Mouse (Mus musculus): ENCODE results near the gene 4930467E23Rik.
"Not testable (repeated sequence)": the region's sequence is repeated elsewhere in the genome, so short reads cannot be mapped to it uniquely, and the experiment has no call there.

Gene 4930467E23Rik

DNA sequence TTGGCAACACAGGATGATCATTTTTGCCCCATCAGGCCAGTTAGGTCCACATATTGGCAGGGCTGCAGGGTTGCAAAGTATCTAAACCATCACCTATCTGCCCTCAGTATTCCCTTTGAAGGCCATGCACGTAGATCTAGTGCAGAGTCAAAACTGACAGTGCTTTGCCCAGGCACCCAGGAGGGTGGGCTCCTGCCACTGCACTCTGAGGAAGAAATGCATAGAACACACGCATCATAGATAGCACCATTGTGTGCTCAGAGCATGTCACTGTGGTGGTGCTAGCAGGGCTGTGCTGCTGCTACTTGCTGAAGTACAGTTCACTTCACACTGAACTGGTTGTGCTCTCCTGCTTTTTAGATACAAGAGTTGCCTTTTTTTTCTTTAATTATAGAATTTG, at the start of gene 4930467E23Rik:
Gene 4930467E23Rik, plus strand, starts transcription at position 301 of the 400 bp plus-strand sequence.
- not testable (repeated sequence) for DNase-seq (ENCODE audit: low spot score in 2 of 2)

DNA sequence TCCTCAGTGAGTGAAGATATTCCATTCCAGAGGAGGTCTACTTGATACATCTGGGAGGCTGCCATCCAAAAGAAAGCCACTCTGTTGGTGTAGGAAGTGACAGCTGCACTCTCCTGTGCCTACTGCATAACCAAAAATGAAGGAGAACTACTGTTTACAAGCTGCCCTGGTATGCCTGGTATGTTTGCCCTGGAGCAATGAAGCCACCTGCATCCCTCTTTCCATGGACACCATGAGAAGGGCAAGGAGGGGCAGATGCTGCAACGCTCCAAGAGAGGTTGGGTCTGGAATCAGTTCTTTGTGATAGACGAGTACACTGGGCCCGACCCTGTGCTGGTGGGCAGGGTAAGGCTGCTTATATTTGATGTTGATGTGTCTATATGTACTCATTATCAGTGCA, 47.1 kb upstream of the 4930467E23Rik start:
- DNase-seq (ENCODE audit: low spot score in 2 of 2): not testable (repeated sequence)

GRCm38 (mm10) chr8:19685476-19685875, 43.9 kb upstream of the 4930467E23Rik start:
- DNase-seq (ENCODE audit: low spot score in 2 of 2): not testable (repeated sequence)

DNA sequence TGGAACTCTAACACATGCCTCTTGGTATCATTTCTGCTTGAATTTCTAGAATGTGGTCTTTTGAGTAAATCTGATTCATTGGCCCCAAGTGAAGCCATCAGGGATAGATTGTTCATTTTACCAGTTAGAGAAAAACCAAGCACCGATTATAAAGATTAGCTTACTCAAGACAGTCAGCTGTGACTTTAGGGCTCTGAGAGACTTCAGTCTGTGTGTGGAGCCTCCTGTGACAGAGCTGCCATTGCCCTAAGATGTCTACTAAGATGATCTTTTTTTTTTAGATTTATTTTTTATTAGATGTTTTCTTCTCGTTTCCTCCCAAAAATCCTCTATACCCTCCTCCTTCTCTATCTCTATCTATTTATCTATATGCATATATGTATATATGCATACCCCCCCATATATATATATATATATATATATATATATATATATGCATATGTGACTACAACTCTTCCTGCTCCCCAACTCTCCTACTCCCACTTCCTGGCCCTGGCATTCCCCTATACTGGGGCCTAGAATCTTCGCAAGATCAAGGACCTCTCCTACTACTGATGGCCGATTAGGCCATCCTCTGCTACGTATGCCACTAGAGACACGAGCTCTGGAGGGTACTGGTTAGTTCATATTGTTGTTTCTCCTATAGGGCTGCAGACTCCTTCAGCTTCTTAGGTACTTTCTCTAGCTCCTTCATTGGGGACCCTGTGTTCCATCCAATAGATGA, 40.4 kb upstream of the 4930467E23Rik start:
- not testable (repeated sequence) for DNase-seq (ENCODE audit: low spot score in 2 of 2)

DNA sequence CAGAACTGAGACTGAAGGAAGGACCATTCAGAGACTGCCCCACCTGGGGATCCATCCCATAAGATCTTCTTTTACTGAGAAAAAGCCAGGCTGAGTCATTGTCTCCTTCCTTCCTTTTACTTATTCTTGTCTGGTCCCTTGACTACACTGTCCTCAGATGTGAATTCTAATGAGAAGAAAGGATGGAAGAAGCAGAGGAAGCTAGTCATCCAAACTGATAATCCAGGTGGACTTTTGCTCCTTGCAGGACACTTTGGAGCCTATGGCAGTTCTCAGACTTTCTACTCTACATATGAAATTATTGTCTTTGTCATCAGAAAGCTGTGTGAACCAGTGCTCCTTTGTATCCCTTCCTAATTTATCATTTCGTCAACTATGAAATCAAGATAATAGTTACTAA, 39.6 kb upstream of the 4930467E23Rik start:
- DNase-seq (ENCODE audit: low spot score in 2 of 2): not testable (repeated sequence)

GRCm38 (mm10) chr8:19691421-19691820, 38.0 kb upstream of the 4930467E23Rik start:
- not testable (repeated sequence) for DNase-seq (ENCODE audit: low spot score in 2 of 2)

DNA sequence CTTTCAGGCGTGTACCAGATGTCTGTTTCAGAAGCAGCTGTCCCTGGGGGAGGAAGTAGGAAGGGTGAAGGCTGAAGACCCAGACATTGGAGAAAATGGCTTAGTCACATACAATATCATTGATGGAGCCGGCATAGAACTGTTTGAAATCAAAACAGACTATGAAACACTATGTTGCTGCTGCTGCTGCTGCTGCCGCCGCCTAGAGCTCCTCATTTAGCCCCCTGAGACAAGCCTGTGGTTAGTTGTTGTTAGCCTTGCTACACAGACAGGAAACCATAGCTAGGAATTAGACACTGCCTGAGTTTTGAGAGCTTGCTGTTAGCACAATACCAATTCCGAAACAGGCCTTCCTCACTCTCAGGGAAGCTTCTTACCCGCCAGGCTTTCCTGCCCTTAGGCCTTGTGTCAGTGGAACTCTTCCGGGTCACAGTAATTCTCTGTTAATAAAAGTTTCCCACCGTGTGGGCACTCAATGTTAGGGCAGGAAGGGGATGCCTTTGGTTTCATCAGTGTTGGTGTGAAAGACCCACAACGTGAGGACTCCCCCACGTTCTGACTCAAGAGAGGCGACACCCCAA, 31.8 kb upstream of the 4930467E23Rik start:
- DNase-seq (ENCODE audit: low spot score in 2 of 2): not testable (repeated sequence)

- DNase-seq (ENCODE audit: low spot score in 2 of 2): not testable (repeated sequence)
Measured at GRCm38 (mm10) chr8:19698123-19698522, 31.3 kb upstream of the 4930467E23Rik start.

DNA sequence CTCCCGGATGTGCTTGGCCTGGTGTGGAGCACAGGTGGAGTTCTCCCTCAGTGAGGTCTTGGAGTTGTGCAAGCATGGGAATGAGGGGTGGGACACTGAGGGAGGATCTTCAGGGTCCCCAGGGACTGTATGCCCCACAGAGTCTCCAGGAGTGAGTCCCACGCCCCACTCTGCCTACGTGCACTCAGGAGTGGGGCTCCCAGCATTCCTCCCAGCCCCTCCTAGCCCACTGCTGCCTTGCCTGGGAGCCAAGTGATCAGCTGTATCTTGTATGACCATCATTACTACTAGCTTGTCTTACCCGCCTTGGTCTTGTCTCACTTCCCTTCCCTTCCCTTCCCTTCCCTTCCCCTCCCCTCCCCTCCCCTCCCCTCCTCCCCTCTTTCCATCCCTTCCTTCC, 30.7 kb upstream of the 4930467E23Rik start:
- DNase-seq (ENCODE audit: low spot score in 2 of 2): peak in 1 of 2 experiments; percentile 51

GRCm38 (mm10) chr8:19701326-19701725, 28.1 kb upstream of the 4930467E23Rik start:
- DNase-seq (ENCODE audit: low spot score in 2 of 2): not testable (repeated sequence)

GRCm38 (mm10) chr8:19702276-19702675, 27.1 kb upstream of the 4930467E23Rik start:
- DNase-seq (ENCODE audit: low spot score in 2 of 2): not testable (repeated sequence)

- DNase-seq (ENCODE audit: low spot score in 2 of 2): peak; percentile 98
Measured at GRCm38 (mm10) chr8:19702972-19703709, 26.2 kb upstream of the 4930467E23Rik start.

- not testable (repeated sequence) for DNase-seq (ENCODE audit: low spot score in 2 of 2)
Measured at GRCm38 (mm10) chr8:19703906-19704305, 25.5 kb upstream of the 4930467E23Rik start.

DNA sequence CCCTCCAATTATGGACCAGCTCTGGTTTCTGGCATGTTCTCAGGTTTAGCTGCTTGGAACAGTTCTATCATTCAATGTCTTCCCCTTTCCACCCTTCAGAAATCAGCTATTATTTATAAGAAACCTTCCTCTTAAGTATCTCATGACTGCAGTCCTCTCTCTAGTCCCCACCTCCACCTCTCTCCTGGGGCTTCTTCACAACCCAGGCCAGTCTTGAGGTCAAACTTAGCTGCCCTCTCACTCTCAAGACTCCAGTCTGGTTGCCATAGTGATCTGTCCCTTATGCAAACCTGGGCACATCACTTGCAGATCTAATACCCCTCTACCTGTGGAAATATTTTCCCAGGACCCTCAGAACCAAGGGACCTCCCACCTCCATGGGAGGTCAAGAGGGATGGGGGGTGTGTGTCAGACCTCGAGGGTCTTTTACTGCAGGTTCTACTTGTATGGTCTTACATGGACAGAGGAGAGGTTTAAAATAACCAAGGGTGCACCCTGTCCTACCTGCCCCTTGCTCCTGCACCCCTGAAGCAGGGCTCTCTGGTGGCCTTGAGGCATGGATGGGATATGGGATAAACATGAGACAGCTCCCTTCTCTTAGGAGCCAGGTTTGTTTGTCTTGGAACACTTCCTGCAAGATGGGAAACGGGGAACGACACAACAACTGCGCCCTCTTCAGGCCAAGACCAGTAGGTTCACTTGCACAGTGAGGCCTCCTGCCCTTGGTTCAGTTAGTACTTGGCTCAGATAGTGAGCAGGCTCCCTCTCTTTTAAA, 24.7 kb upstream of the 4930467E23Rik start:
- not testable (repeated sequence) for DNase-seq (ENCODE audit: low spot score in 2 of 2)

DNA sequence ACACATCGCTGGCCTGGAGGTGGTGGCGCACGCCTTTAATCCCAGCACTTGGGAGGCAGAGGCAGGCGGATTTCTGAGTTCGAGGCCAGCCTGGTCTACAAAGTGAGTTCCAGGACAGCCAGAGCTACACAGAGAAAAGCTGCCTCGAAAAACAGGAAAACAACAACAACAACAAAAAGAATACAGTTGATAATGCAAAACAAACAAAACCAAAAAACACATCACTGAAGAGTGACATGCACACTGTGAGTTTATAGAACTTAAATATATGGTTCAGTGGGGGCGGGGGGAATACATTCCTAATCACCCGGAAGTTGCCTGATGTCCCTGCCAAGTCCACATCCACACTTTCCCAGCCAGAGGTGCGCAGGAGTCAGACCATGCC, 24.2 kb upstream of the 4930467E23Rik start:
- DNase-seq (ENCODE audit: low spot score in 2 of 2): not testable (repeated sequence)

DNA sequence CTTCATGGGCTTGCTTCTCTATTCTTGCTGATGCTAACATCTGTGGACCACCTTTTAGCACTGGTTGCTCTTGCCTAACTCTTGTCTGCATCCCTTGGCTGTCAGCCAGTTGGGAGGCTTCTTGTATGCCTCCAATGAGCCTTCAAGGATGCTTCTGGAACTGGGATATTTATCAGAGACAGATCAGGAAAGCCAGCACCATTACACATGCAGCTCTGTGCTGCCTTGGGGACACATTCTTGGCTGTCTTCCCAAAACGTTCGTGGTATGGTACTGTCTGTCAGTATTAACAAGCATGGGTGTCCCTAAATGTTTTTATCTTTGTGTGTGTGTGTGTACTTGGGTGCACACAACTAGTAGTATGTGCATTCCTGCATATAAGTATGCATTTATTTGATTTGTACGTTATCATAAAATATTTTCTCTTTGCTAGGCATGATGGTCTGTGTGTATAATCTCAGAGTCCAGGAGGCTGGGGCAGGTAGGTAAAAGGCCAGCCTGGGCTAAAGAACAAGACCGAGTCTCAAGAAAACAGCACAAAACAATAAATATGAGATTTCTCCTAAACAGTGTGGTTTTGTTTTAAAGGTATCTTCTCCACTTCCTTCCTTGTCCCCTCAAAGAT, 23.2 kb upstream of the 4930467E23Rik start:
- DNase-seq (ENCODE audit: low spot score in 2 of 2): not testable (repeated sequence)

- peak; percentile 89 to 90 for DNase-seq (ENCODE audit: low spot score in 2 of 2)
Measured at GRCm38 (mm10) chr8:19706918-19707760, 22.2 kb upstream of the 4930467E23Rik start.

DNA sequence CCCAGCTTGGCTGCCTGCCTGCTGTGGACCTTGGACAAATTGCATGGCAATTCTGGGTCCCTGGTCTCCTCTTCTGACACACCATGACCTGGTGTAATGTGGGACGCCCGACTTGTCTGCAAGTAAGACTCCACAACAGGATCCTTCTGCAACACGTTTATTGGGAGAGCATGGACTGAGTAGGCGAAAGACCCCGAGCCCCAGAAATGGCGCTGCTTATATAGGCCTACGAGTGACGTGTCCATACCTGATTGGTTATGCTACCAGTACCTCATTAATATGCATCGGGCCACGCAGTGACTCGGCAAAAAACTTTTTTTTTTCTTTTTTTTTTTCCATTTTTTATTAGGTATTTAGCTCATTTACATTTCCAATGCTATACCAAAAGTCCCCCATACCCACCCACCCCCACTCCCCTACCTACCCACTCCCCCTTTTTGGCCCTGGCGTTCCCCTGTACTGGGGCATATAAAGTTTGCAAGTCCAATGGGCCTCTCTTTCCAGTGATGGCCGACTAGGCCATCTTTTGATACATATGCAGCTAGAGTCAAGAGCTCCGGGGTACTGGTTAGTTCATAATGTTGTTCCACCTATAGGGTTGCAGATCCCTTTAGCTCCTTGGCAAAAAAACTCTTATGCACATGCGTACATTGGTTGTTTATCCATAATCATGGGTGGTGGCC, 21.5 kb upstream of the 4930467E23Rik start:
- DNase-seq (ENCODE audit: low spot score in 2 of 2): not testable (repeated sequence)

DNA sequence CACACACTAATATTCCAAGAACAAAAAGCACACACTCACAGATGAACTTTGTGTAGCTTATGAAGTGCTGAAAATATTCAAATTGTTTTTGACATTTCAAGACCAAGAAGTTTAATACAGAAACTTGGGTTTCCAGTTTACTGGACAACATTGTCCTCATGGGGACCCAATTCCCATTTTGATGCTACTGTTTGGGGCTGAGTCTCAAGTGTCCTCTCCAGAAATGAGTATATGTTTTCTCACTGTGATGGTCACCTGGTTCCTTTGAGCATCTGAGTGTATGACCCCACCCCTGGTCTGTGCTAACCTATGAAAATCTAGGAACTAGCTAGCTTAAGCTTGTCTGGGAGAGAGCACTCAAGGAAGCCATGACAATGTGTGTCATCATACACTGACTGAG, 20.4 kb upstream of the 4930467E23Rik start:
- DNase-seq (ENCODE audit: low spot score in 2 of 2): not testable (repeated sequence)

GRCm38 (mm10) chr8:19709488-19709887, 19.9 kb upstream of the 4930467E23Rik start:
- not testable (repeated sequence) for DNase-seq (ENCODE audit: low spot score in 2 of 2)

Measured in frontal cortex, postnatal 25 days (tissue).